In the genomic region with DNA sequence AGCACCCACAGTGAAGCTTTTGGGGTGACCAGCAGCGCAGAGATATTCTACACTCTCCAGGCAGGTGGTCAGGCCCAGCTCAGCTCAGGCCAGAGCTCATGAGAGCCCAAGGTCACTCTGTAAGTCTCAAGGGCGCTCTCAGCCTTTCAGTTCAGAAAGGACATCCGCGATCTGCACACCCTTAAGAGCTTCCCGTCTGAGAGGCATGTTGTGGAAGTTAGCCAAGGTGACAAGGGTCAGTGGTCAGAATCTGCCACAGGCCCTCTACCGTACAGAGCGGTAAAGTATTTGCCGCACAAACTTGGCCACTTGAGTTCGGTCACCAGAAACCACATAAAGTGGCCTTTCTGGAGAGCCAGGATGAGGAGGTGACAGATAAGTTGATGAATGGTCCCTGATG, we compare ENCODE assay signal across 13 mouse cellular contexts. TPM values are rescaled to one million over a fixed set of nuclear protein-coding genes. Genes with fewer than 3 reads are reported as not detected.
DNase-seq lines count a peak whose midpoint lies in the region; ATAC-seq and TF ChIP-seq lines count a peak whose summit lies in the region.
"Had no signal": no experiment of that assay in that cellular context is flagged by ENCODE, and none has a peak within 500 bp of the region (broad histone marks: within the 10 kb centered on the region; RNA-seq: fewer than 3 reads in every experiment).

No protein-coding gene starts in this region.

- TF ChIP-seq CTCF in kidney, adult 2 months (conservative IDR thresholded peaks at IDR 0.05; ENCODE audit: insufficient read depth, insufficient read length, low read depth, low read length) = no peak

- no peak overlapping the region for H3K4me2 ChIP-seq in hindbrain, embryonic 12.5 days (replicated peaks)
- peak overlapping the region; percentile 67; the same call in 1 of the 2 replicates for H3K4me2 ChIP-seq in limb, embryonic 13.5 days (replicated peaks)

- H3K9me3 ChIP-seq in hindbrain, embryonic 10.5 days = no peaks in the 10 kb centered on the region
- H3K9me3 ChIP-seq in hindbrain, embryonic 12.5 days (replicated peaks) = no peaks in the 10 kb centered on the region
- H3K9me3 ChIP-seq in limb, embryonic 13.5 days = no peaks in the 10 kb centered on the region

- peaks cover 34% of the 10 kb centered on the region for H3K27me3 ChIP-seq in hindbrain, embryonic 10.5 days (ENCODE audit: insufficient read depth, poor library complexity, severe bottlenecking)
- H3K27me3 ChIP-seq in hindbrain, embryonic 12.5 days = peaks cover 18% of the 10 kb centered on the region
- H3K27me3 ChIP-seq in kidney, adult 2 months (replicated peaks; ENCODE audit: control insufficient read depth, insufficient read depth, low read length) = no peaks in the 10 kb centered on the region
- H3K27me3 ChIP-seq in limb, embryonic 13.5 days = no peaks in the 10 kb centered on the region

- WGBS in hindbrain, embryonic 10.5 days = 74% methylated on average over 9 of the region's 9 CpGs
- 76% methylated on average over 9 of the region's 9 CpGs for WGBS in hindbrain, embryonic 12.5 days
- WGBS in kidney, adult 2 months = 24% methylated on average over 9 of the region's 9 CpGs
- WGBS in limb, embryonic 13.5 days = 52% methylated on average over 9 of the region's 9 CpGs

- no peak for ATAC-seq in hindbrain, embryonic 12.5 days (ENCODE audit: low FRiP score)
- ATAC-seq in limb, embryonic 13.5 days (ENCODE audit: low FRiP score, low read depth) = no peak

- DNase-seq in hindbrain, embryonic 10.5 days (ENCODE audit: low spot score) = no peak
- DNase-seq in adrenal gland, postnatal 36 days = peak; percentile 25 to 54
- DNase-seq in kidney, adult 2 months = peak; percentile 76
- DNase-seq in neural tube, embryonic 10.5 days (ENCODE audit: extremely low spot score, low spot score) = no peak
- DNase-seq in cerebellum, adult 9-11 months = no peak
- DNase-seq in right cerebral cortex, adult 18-20 months = no peak
- DNase-seq: cerebellum, postnatal 25 days; lung, adult 18-20 months; spleen, adult 18-20 months had no signal

- H3K4me1 ChIP-seq in hindbrain, embryonic 10.5 days (replicated peaks) = peaks cover 50% of the 10 kb centered on the region
- H3K4me1 ChIP-seq in hindbrain, embryonic 12.5 days = peaks cover 20% of the 10 kb centered on the region
- H3K4me1 ChIP-seq in kidney, adult 2 months (ENCODE audit: control insufficient read depth, insufficient read depth, low read length) = 0 out of 2 replicates have a peak, but pooled peaks cover 3% of the 10 kb centered on the region
- H3K4me1 ChIP-seq in limb, embryonic 13.5 days = peaks cover 64% of the 10 kb centered on the region

- H3K9ac ChIP-seq in hindbrain, embryonic 12.5 days = no peak overlapping the region; the same call in 1 of the 2 replicates
- H3K9ac ChIP-seq in limb, embryonic 13.5 days = no peak overlapping the region

- H3K36me3 ChIP-seq in hindbrain, embryonic 10.5 days = no peaks in the 10 kb centered on the region
- no peaks in the 10 kb centered on the region for H3K36me3 ChIP-seq in hindbrain, embryonic 12.5 days
- H3K36me3 ChIP-seq in kidney, adult 2 months (ENCODE audit: control insufficient read depth, insufficient read depth, low read length) = no peaks in the 10 kb centered on the region
- peaks cover 3% of the 10 kb centered on the region; the same call in 1 of the 2 replicates for H3K36me3 ChIP-seq in limb, embryonic 13.5 days

- no peak overlapping the region for H3K4me3 ChIP-seq in hindbrain, embryonic 10.5 days
- H3K4me3 ChIP-seq in hindbrain, embryonic 12.5 days = no peak overlapping the region
- no peak overlapping the region for H3K4me3 ChIP-seq in kidney, adult 2 months (ENCODE audit: insufficient read depth, low read depth, low read length)
- H3K4me3 ChIP-seq in limb, embryonic 13.5 days = no peak overlapping the region

- peak overlapping the region; percentile 25; the same call in 1 of the 2 replicates for H3K27ac ChIP-seq in hindbrain, embryonic 10.5 days
- no peak overlapping the region for H3K27ac ChIP-seq in hindbrain, embryonic 12.5 days
- H3K27ac ChIP-seq in kidney, adult 2 months (ENCODE audit: insufficient read depth, low read depth, low read length) = no peak overlapping the region
- H3K27ac ChIP-seq in limb, embryonic 13.5 days = peak overlapping the region; percentile 90

- TF ChIP-seq POLR2A in kidney, adult 2 months (IDR thresholded peaks at IDR 0.05; ENCODE audit: low read depth, low read length) = no peak

RNA-seq across cellular contexts. Expression of gene Prrx2, which starts 28.8 kb away (rescaled TPM):
- polyA plus RNA-seq in hindbrain, embryonic 10.5 days (2016; fragmentation: Nextera tagmentation; extraction: Ambion mirVana) = 40.6 and 43.3 TPM in 2 replicates
- polyA plus RNA-seq in hindbrain, embryonic 12.5 days (2016; fragmentation: Nextera tagmentation; extraction: Ambion mirVana) = 38.8 and 38.9 TPM in 2 replicates
- 1 to 10 TPM in 1 of 2 experiments, under 1 TPM in 1; 0.46 to 2.2 TPM for total RNA-seq in adrenal gland, postnatal 36 days (2021)
- polyA plus RNA-seq in kidney, adult 2 months (2012; rRNA removed) = 4.7 and 6.7 TPM in 2 replicates
- polyA plus RNA-seq in limb, embryonic 13.5 days (2015; fragmentation: Nextera tagmentation; extraction: Ambion mirVana) = 93.6 and 102 TPM in 2 replicates
- total RNA-seq: hematopoietic stem cell, adult 5-6 weeks; megakaryocyte progenitor cell, adult 5-6 weeks had no signal

RNA-seq across cellular contexts. Expression of gene Asb6, which starts 33.4 kb away (rescaled TPM):
- 46.1 and 46.5 TPM in 2 replicates for polyA plus RNA-seq in hindbrain, embryonic 10.5 days (2016; fragmentation: Nextera tagmentation; extraction: Ambion mirVana)
- 38.9 and 40.6 TPM in 2 replicates for polyA plus RNA-seq in hindbrain, embryonic 12.5 days (2016; fragmentation: Nextera tagmentation; extraction: Ambion mirVana)
- total RNA-seq in adrenal gland, postnatal 36 days (2021) = 10 to 100 TPM; 23.9 to 27.0 TPM
- 24.5 and 35.2 TPM in 2 replicates for polyA plus RNA-seq in kidney, adult 2 months (2012; rRNA removed)
- 38.7 and 39.2 TPM in 2 replicates for polyA plus RNA-seq in limb, embryonic 13.5 days (2015; fragmentation: Nextera tagmentation; extraction: Ambion mirVana)

RNA-seq across cellular contexts. Expression of gene Ntmt1, which starts 55.9 kb away (rescaled TPM):
- 125 and 134 TPM in 2 replicates for polyA plus RNA-seq in hindbrain, embryonic 10.5 days (2016; fragmentation: Nextera tagmentation; extraction: Ambion mirVana)
- polyA plus RNA-seq in hindbrain, embryonic 12.5 days (2016; fragmentation: Nextera tagmentation; extraction: Ambion mirVana) = 97.2 and 102 TPM in 2 replicates
- total RNA-seq in adrenal gland, postnatal 36 days (2021) = 10 to 100 TPM; 49.6 to 52.2 TPM
- 26.4 and 27.3 TPM in 2 replicates for polyA plus RNA-seq in kidney, adult 2 months (2012; rRNA removed)
- 98.1 and 104 TPM in 2 replicates for polyA plus RNA-seq in limb, embryonic 13.5 days (2015; fragmentation: Nextera tagmentation; extraction: Ambion mirVana)

Comparison
In these comparisons a context has a peak if more than half of its experiments do, and no peak if none do; other contexts are left out.
1. H3K27ac ChIP-seq: peak in hindbrain, embryonic 10.5 days (single experiment) and limb, embryonic 13.5 days (single experiment); none in hindbrain, embryonic 12.5 days (single experiment) and kidney, adult 2 months (single experiment).
2. DNase-seq: peak in adrenal gland, postnatal 36 days (2 of 2) and kidney, adult 2 months (single experiment); none in hindbrain, embryonic 10.5 days (single experiment), neural tube, embryonic 10.5 days (single experiment), cerebellum, adult 9-11 months (single experiment) and right cerebral cortex, adult 18-20 months (single experiment).